Mouse (Mus musculus) embryonic facial prominence, embryonic 14.5 days (tissue): ENCODE data around the gene Tspyl1. TPM values are rescaled to one million over a fixed set of nuclear protein-coding genes. Genes with fewer than 3 reads are reported as not detected.
A peak's percentile ranks its signal among the peaks of the same experiment; 100 is the strongest.

ENCODE experiments used
- ATAC-seq: fragments of 200-750 bp; cut with Nextera tagmentation; 2 replicates; pipeline ENCODE4 v1.8.0; 2017; ENCODE audit warnings: low read depth, moderate number of reproducible peaks, moderate TSS enrichment
- DNase-seq: peaks from one replicate; pipeline ENCODE4 v3.0.0-alpha.2; 2015; ENCODE audit warnings: low spot score
- H3K27ac ChIP-seq: fragments of 300-500 bp; sonication (generic); replicated peaks from 2 replicates; pipeline ENCODE4 v1.5.1; 2014; ENCODE audit warnings: low read depth, mild to moderate bottlenecking, low read length, moderate library complexity
- H3K27me3 ChIP-seq: fragments of 300-500 bp; sonication (generic); replicated peaks from 2 replicates; pipeline ENCODE4 v1.6.1; 2014; ENCODE audit warnings: low read length; ENCODE audit not compliant: control insufficient read depth, insufficient read depth
- H3K36me3 ChIP-seq: fragments of 300-500 bp; sonication (generic); 2 replicates; pipeline ENCODE4 v1.6.1; 2014; ENCODE audit warnings: low read length, mixed read lengths; ENCODE audit not compliant: control insufficient read depth, insufficient read depth
- H3K4me1 ChIP-seq: fragments of 300-500 bp; sonication (generic); 2 replicates; pipeline ENCODE4 v1.6.1; 2014; ENCODE audit warnings: antibody characterized with exemption, low read length; ENCODE audit not compliant: control insufficient read depth, insufficient read depth
- H3K4me2 ChIP-seq: fragments of 300-500 bp; sonication (generic); 2 replicates; pipeline ENCODE4 v1.6.1; 2014; ENCODE audit warnings: low read depth, mild to moderate bottlenecking, low read length, moderate library complexity, mixed read lengths
- H3K4me3 ChIP-seq: fragments of 300-500 bp; sonication (generic); 2 replicates; pipeline ENCODE4 v1.5.1; 2014; ENCODE audit warnings: low read depth, mild to moderate bottlenecking, low read length
- H3K9ac ChIP-seq: fragments of 300-500 bp; sonication (generic); 2 replicates; pipeline ENCODE4 v1.6.1; 2014; ENCODE audit warnings: low read depth, mild to moderate bottlenecking, low read length, moderate library complexity, mixed read lengths
- H3K9me3 ChIP-seq: fragments of 300-500 bp; sonication (generic); 2 replicates; pipeline ENCODE4 v1.6.1; 2016; ENCODE audit warnings: low read length; ENCODE audit not compliant: control insufficient read depth
- WGBS: fragments of 180-500 bp; shearing (Covaris S2); extraction: QIAGEN DNeasy Blood & Tissue Kit; methylation state at CpG from one replicate; pipeline ENCODE4 v1.1.7; 2014; 5-methylcytosine and 5-hydroxymethylcytosine counted together
- polyA plus RNA-seq: library from polyadenylated mRNA; unstranded; fragments of >200 nt; fragmentation: Nextera tagmentation; extraction: Ambion mirVana; gene quantifications from 2 replicates; pipeline ENCODE4 v1.2.1, GENCODE M21; 2014

Gene Tspyl1
- polyA plus RNA-seq, 1 experiment from 2014 or later: 43.8 TPM

DNA sequence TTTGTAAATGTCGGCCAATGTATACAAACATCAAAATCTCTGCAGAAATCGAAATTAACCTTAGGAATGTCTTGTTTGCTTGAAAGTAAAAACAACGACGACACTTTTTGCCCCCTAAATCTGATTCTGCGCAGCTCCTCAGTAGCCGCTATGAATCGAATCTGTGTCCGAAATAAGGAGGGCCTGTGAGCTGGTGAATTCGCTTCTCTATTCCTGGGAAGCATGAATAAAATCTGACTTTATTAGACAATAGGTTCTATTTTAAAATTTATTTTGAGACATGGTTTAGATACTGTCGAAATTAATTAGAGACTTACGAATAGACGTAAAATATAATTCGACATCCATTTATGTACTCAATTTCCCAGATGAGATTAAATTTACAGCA lies 14.9 kb downstream of the Tspyl1 start:
- WGBS: 4% methylated on average over 13 of the region's 13 CpGs
- Histone ChIP-seq H3K9ac (peak overlapping the region; percentile 77), H3K4me1 (peaks cover 28% of the 10 kb centered on the region), H3K27me3 (no peaks in the 10 kb centered on the region), H3K36me3 (no peaks in the 10 kb centered on the region), H3K27ac (peak overlapping the region; percentile 91), H3K9me3 (no peaks in the 10 kb centered on the region), H3K4me3 (peak overlapping the region; percentile 72), H3K4me2 (peak overlapping the region; percentile 84)
- DNase-seq (no peak), ATAC-seq (no peak; the same call in 1 of the 2 replicates)

DNA sequence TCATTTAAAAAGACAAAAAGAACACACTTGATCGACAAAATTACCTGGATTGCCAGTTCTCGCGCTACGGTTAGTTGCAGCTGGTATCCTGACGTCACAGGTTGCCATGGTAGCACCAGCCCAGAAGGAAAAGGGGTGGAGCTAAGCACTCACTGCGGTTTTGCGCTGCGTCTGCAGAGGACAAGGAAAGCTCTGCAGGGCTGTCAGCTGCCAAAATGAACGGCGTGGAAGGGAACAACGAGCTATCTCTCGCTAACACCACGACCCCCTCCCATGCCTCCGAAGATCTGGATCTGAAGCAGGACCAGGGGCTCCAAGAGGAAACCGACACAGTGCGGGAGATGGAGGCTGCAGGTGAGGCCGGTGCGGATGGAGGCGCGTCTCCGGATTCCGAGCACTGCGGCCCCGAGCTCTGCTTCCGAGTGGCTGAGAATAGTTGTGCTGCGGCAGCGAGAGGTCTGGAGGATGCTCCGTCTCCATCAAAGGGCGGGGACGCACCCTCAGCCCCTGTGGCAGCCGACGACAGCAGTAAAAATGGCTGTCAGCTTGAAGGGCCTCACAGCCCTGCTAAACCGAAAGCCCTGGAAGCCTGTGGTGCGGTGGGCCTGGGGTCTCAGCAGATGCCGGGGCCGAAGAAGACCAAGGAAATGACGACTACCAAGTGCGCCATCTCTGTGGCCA lies 15.4 kb downstream of the Tspyl1 start, which contains the start of gene Tspyl4:
Gene Tspyl4 (plus strand): TSS at position 144 of the 681 bp plus-strand sequence.
- peak within 1 kb of the TSS; percentile 72 for H3K4me3 ChIP-seq
- H3K4me2 ChIP-seq: peak within 1 kb of the TSS; percentile 84
- ATAC-seq: peak; percentile 98
- under 1% methylated on average over 32 of the region's 38 CpGs for WGBS
- peaks cover 28% of the 10 kb centered on the region for H3K4me1 ChIP-seq
- peak; percentile 98 for DNase-seq
- peak within 1 kb of the TSS; percentile 77 for H3K9ac ChIP-seq
- H3K27me3 ChIP-seq: no peaks in the 10 kb centered on the region
- peak within 1 kb of the TSS; percentile 91 for H3K27ac ChIP-seq
- H3K36me3 ChIP-seq: no peaks in the 10 kb centered on the region; the same call in 1 of the 2 replicates
- no peaks in the 10 kb centered on the region for H3K9me3 ChIP-seq

DNA sequence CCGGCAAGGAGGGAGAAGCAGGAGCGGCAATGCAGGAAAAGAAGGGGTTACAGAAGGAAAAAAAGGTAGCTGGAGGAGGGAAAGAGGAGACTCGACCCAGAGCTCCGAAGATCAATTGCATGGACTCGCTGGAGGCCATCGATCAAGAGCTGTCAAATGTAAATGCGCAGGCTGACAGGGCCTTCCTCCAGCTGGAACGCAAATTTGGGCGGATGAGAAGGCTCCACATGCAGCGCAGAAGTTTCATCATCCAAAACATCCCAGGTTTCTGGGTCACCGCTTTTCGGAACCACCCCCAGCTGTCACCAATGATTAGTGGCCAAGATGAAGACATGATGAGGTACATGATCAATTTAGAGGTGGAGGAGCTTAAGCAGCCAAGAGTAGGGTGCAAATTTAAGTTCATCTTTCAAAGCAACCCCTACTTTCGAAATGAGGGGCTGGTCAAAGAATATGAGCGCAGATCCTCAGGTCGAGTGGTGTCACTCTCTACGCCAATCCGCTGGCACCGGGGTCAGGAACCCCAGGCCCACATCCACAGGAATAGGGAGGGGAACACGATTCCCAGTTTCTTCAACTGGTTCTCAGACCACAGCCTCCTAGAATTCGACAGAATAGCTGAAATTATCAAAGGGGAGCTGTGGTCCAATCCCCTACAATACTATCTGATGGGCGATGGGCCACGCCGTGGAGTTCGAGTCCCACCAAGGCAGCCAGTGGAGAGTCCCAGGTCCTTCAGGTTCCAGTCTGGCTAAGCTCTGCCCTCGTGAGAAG lies 16.2 kb downstream of the Tspyl1 start:
- Histone ChIP-seq H3K36me3 (no peaks in the 10 kb centered on the region; the same call in 1 of the 2 replicates), H3K27me3 (no peaks in the 10 kb centered on the region), H3K4me1 (peaks cover 28% of the 10 kb centered on the region), H3K9me3 (no peaks in the 10 kb centered on the region), H3K9ac (peak overlapping the region; percentile 77), H3K4me3 (peak overlapping the region; percentile 72), H3K27ac (peak overlapping the region; percentile 91), H3K4me2 (peak overlapping the region; percentile 84)
- ATAC-seq: no peak
- WGBS: 43% methylated on average over 25 of the region's 25 CpGs
- DNase-seq: no peak

DNA sequence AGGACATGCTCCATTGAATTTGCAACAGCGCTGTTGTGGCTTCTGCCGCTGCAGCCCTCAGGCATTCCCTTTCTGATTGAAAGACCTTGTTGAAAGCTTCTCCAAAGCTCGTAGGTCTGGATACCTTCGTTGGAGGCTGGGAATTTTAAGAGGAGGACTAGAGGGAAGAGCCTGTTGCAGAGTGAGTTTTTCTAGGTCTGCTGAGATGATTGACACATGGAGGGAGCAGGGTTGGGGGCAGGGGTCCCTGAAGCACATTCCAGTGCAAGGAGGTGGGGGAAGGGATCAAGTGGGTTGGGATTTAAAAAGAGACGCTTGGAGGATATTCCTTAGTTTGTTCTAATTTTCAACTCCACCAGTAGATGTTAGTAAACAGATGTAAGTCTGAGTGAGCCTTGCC lies 18.4 kb downstream of the Tspyl1 start:
- Histone ChIP-seq H3K27me3 (no peaks in the 10 kb centered on the region), H3K36me3 (no peaks in the 10 kb centered on the region; the same call in 1 of the 2 replicates), H3K9ac (peak overlapping the region; percentile 11), H3K27ac (no peak overlapping the region), H3K4me2 (peak overlapping the region; percentile 84), H3K4me3 (peak overlapping the region; percentile 24), H3K9me3 (no peaks in the 10 kb centered on the region), H3K4me1 (peaks cover 28% of the 10 kb centered on the region)
- no peak for ATAC-seq
- DNase-seq: no peak
- 6% methylated on average over 5 of the region's 5 CpGs for WGBS

DNA sequence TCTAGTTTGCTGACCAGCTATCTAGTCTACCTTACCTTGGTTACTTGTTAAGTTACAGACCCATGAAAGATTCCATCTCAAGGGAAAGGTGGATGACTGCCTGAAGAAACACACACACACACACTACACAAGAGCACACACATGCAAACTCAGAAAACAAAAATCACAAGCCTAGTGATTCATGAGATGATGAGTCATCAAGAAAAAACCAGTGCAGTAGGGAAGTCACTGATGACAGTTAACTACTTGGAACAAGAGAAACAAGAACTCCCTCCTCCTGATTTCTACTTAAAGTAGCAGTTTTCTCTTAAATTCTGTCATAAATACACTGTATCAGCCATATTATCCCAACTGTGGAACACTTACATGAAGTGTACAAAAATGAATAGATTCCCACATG lies 25.1 kb downstream of the Tspyl1 start:
- no peaks in the 10 kb centered on the region; the same call in 1 of the 2 replicates for H3K36me3 ChIP-seq
- no peak overlapping the region for H3K4me3 ChIP-seq
- no peaks in the 10 kb centered on the region for H3K4me1 ChIP-seq
- H3K4me2 ChIP-seq: no peak overlapping the region
- DNase-seq (no peak), ATAC-seq (no peak)
- no peaks in the 10 kb centered on the region for H3K27me3 ChIP-seq
- no peak overlapping the region for H3K9ac ChIP-seq
- H3K27ac ChIP-seq: no peak overlapping the region
- H3K9me3 ChIP-seq: no peaks in the 10 kb centered on the region

DNA sequence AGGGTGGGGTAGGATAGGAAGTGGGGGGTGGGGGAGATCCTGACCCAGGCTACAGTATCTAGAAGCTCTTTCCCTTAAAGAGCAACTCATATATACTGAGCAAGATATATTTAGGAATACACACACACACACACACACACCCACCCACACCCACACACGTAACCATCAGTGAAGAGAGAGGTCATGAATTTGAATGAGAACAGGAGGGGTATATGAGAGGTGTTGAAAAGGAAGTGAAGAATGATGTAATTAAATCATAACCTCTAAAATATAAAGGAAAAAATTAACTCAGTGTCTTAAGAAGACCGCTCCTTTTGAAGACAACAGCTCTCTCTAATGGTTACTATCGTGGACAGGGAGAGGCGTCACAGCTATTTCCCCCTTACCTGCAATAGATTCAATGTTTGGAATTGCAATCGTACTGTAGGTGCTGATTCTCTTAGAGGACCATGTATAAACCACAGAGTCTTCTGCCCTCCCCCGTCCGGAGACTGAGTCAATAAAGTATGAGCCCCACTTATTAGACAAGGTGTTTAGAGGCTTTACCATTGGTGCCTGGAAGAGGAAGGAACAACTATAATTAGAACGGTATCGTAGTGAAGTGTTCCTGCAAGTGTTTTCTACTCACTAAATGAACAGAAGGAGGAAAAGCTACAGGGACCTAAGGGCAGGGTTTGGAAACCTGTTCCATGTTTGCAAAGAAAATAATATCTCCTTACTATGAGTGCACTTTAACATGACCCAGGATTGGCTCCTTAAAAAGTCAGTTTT lies 28.1 kb downstream of the Tspyl1 start:
- DNase-seq (no peak), ATAC-seq (no peak)
- Histone ChIP-seq H3K36me3 (no peaks in the 10 kb centered on the region), H3K4me1 (no peaks in the 10 kb centered on the region), H3K9me3 (no peaks in the 10 kb centered on the region), H3K4me3 (no peak overlapping the region), H3K9ac (no peak overlapping the region), H3K4me2 (no peak overlapping the region), H3K27ac (no peak overlapping the region), H3K27me3 (no peaks in the 10 kb centered on the region)
- 86% methylated on average over 9 of the region's 9 CpGs for WGBS

DNA sequence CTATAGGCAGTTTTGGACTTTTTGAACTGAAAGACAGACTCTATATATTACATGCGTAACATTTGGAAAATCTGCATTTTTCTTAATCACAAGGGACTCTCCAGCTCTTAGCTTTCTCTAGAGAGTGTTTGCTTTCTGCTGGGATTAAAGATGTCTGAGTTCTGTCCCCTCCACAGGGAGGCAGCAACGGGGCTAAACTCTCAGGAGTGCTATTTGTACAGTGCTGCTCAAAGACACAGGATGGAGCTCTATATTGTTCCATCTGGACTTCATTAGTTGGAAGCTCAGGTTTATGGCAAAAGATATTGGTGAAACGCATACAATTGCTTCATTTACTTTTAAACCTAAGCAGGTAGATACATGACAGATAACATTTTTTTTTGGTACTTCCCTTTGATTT lies 30.5 kb downstream of the Tspyl1 start:
- 50% methylated on average over 3 of the region's 3 CpGs for WGBS
- Histone ChIP-seq H3K36me3 (no peaks in the 10 kb centered on the region), H3K4me3 (no peak overlapping the region), H3K4me1 (peaks cover 5% of the 10 kb centered on the region; the same call in 1 of the 2 replicates), H3K9me3 (no peaks in the 10 kb centered on the region), H3K9ac (no peak overlapping the region), H3K27ac (no peak overlapping the region), H3K27me3 (no peaks in the 10 kb centered on the region), H3K4me2 (no peak overlapping the region)
- no peak for ATAC-seq
- no peak for DNase-seq

DNA sequence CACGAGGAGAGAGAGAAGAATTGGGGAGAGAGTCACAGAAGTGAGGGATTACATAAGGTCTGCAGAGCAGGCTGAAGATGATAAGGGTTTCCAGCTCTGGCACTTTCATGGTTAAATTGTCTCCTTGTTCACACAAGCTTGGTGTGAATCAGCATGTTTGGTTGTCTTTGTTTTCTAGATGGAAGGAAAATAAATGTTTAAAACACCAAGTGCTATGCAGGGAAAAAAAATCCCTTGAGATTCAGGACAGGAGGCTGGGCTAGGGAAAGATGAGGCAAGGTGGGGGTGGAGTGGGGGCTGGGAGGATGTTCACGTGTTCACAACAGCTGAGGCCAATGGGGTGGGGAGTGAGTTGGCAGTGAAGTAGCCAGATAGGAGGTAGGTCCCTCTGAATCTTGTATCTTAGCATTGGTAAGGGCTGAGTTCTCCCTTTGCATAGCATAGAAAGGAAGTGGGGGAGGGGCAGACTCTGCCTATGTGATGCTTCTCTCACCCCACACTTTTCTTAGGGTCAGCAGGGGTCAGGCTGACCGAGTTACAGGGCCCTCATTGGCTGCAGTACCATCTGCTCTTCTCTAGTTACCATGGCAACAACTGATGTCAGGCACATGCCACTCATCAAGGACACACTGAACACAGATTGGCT lies 34.7 kb downstream of the Tspyl1 start:
- no peak overlapping the region for H3K27ac ChIP-seq
- peak; percentile 84 for ATAC-seq
- H3K9ac ChIP-seq: no peak overlapping the region
- peak overlapping the region; percentile 29; the same call in 1 of the 2 replicates for H3K4me2 ChIP-seq
- H3K9me3 ChIP-seq: no peaks in the 10 kb centered on the region
- no peaks in the 10 kb centered on the region for H3K36me3 ChIP-seq
- H3K4me1 ChIP-seq: peaks cover 5% of the 10 kb centered on the region; the same call in 1 of the 2 replicates
- peak; percentile 58 for DNase-seq
- no peaks in the 10 kb centered on the region for H3K27me3 ChIP-seq
- H3K4me3 ChIP-seq: no peak overlapping the region
- WGBS: 1% methylated on average over 3 of the region's 3 CpGs
